Mouse (Mus musculus) heart, embryonic 11.5 days (tissue): Measurements from ENCODE around the gene Cdc26. TPM values are rescaled to one million over a fixed set of nuclear protein-coding genes. Genes with fewer than 3 reads are reported as not detected.

ENCODE experiments used
- ATAC-seq: fragments of 200-750 bp; cut with Nextera tagmentation; replicated peaks from 2 replicates; pipeline ENCODE4 v1.8.0; 2017; ENCODE audit warnings: moderate library complexity; ENCODE audit not compliant: insufficient number of reproducible peaks, low FRiP score, low TSS enrichment
- H3K27ac ChIP-seq: fragments of 300-500 bp; sonication (generic); 2 replicates; pipeline ENCODE4 v1.5.1; 2014; ENCODE audit warnings: mild to moderate bottlenecking, low read depth, low read length
- H3K27me3 ChIP-seq: fragments of 300-500 bp; sonication (generic); 2 replicates; pipeline ENCODE4 v1.6.1; 2014; ENCODE audit warnings: mild to moderate bottlenecking, low read length, mixed read lengths; ENCODE audit not compliant: control insufficient read depth, insufficient read depth
- H3K36me3 ChIP-seq: fragments of 300-500 bp; sonication (generic); 2 replicates; pipeline ENCODE4 v1.6.1; 2014; ENCODE audit warnings: mild to moderate bottlenecking, low read length, moderate library complexity, mixed read lengths; ENCODE audit not compliant: control insufficient read depth, insufficient read depth
- H3K4me1 ChIP-seq: fragments of 300-500 bp; sonication (generic); 2 replicates; pipeline ENCODE4 v1.6.1; 2014; ENCODE audit warnings: low read length; ENCODE audit not compliant: control insufficient read depth, insufficient read depth
- H3K4me2 ChIP-seq: fragments of 300-500 bp; sonication (generic); 2 replicates; pipeline ENCODE4 v1.6.1; 2014; ENCODE audit warnings: mild to moderate bottlenecking, moderate library complexity
- H3K4me3 ChIP-seq: fragments of 300-500 bp; sonication (generic); 2 replicates; pipeline ENCODE4 v1.5.1; 2014; ENCODE audit warnings: low read depth, low read length
- H3K9ac ChIP-seq: fragments of 300-500 bp; sonication (generic); 2 replicates; pipeline ENCODE4 v1.6.1; 2014; ENCODE audit warnings: mild to moderate bottlenecking, low read depth, low read length, moderate library complexity
- H3K9me3 ChIP-seq: fragments of 300-500 bp; sonication (generic); replicated peaks from 2 replicates; pipeline ENCODE4 v1.6.1; 2016; ENCODE audit warnings: low read length; ENCODE audit not compliant: control insufficient read depth
- WGBS: fragments of 180-500 bp; shearing (Covaris S2); extraction: QIAGEN DNeasy Blood & Tissue Kit; methylation state at CpG from one replicate; pipeline ENCODE4 v1.1.7; 2014; ENCODE audit not compliant: insufficient replicate concordance; 5-methylcytosine and 5-hydroxymethylcytosine counted together
- polyA plus RNA-seq: library from polyadenylated mRNA; unstranded; fragments of >200 nt; fragmentation: Nextera tagmentation; extraction: Ambion mirVana; gene quantifications from 2 replicates; pipeline ENCODE4 v1.2.1, GENCODE M21; 2014

Cdc26 gene
- polyA plus RNA-seq, 1 experiment from 2014 or later = 101 TPM

DNA sequence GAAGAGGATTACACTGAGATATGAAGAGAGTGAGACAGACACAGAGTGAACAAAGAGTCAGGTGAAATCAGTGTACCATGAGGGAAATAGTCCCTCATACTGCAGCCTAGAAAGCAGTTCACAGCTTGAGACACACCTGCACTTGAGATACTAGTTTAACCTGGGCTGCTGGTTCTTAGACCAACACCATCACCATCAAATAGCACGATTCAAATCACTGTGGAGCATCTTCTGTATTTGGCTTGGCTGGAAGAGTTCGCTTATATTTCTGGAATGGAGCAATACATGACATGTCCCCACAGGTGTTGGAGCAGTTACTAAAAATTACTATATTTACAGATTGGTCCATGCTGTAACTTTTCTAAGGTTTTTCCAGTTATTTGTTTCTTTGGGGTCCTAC is 32.3 kb downstream of the Cdc26 start:
- Histone ChIP-seq H3K4me3 (no peak overlapping the region), H3K27me3 (no peaks in the 10 kb centered on the region), H3K9ac (no peak overlapping the region), H3K9me3 (no peaks in the 10 kb centered on the region), H3K4me1 (peaks cover 21% of the 10 kb centered on the region), H3K27ac (no peak overlapping the region), H3K4me2 (no peak overlapping the region), H3K36me3 (no peaks in the 10 kb centered on the region)
- WGBS = 84% methylated on average over 2 of the region's 2 CpGs
- ATAC-seq = no peak

DNA sequence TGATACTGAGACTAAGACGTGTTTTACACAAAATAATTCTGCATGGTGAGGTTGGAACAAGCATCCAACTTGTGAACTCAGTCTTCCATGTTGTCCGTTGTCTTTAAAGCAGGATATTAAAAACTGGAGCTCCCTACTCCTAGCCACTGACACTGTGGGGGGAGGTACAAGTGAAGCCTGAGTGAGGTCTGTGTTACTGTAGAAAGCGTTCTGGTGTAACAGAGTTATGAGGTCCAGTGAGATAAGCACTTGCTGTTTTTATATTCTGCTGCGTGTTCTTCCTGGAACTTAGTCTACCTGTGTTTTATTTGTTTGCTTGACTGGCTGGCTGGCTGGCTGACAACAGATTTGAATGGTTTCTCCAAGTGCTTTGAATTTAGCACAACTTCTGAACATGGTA is 34.1 kb downstream of the Cdc26 start:
- Histone ChIP-seq H3K27ac (no peak overlapping the region), H3K4me3 (no peak overlapping the region), H3K9ac (0 out of 2 replicates have a peak overlapping the region, but pooled peaks have one; percentile 5), H3K27me3 (no peaks in the 10 kb centered on the region), H3K9me3 (no peaks in the 10 kb centered on the region), H3K36me3 (no peaks in the 10 kb centered on the region), H3K4me2 (0 out of 2 replicates have a peak overlapping the region, but pooled peaks have one; percentile 12), H3K4me1 (peaks cover 28% of the 10 kb centered on the region)
- 45% methylated on average over 4 of the region's 4 CpGs for WGBS
- ATAC-seq = no peak

DNA sequence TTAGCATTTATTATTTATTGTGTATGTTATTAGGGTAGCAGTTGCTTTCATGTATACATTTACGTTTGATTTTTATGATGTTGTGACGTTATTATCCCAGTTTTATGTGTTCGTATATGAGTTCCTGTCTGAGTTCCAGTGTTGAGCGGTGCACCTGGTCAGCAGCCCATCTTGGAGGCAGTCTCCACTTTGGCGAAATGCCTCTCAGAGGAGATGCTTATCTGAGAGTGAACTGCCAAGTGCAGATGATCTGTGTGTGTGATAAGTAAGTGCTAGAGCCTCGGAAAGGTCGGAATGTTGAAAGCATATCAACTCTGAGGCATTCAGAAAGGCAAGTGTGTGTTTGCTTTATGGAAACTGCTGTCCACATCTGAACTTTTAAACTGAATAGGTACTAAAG is 34.8 kb downstream of the Cdc26 start:
- Histone ChIP-seq H3K4me2 (no peak overlapping the region), H3K9ac (no peak overlapping the region), H3K27me3 (no peaks in the 10 kb centered on the region), H3K36me3 (no peaks in the 10 kb centered on the region), H3K4me3 (no peak overlapping the region), H3K27ac (no peak overlapping the region), H3K9me3 (no peaks in the 10 kb centered on the region), H3K4me1 (peaks cover 34% of the 10 kb centered on the region)
- 62% methylated on average over 7 of the region's 7 CpGs for WGBS
- no peak for ATAC-seq

DNA sequence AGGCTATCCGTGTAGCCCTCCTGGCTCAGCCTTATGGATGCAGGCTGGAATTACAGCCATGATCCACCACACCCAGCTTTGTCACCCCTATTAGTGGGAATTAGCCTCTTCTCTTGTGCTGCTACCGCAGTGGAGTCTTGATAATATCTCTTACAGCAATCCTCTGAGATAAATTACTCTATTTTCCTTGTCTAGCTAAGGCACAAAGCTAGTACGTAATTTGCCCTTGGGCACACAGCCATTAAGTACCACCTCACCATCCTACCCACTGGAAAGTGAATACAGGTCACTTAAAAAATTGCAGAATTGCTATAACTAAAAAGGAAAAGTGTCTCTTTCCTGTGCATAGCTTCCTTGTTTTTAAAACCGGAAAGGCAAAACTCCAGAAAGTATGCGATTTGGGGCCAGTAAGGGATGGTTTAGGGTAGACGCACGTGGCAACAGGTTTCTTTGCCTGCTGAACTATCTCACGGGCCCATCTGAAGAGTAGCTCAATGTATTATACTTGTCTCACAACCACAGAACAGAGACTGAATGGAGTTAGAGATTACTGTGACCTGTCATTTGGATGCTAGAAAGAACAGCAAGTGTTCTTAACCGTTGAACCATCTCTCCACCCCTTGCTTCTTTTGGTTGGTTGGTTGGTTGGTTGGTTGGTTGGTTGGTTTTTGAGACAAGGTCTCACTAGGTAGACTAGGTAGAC is 35.5 kb downstream of the Cdc26 start:
- Histone ChIP-seq H3K9ac (no peak overlapping the region), H3K27me3 (no peaks in the 10 kb centered on the region), H3K4me2 (no peak overlapping the region), H3K36me3 (no peaks in the 10 kb centered on the region), H3K9me3 (no peaks in the 10 kb centered on the region), H3K4me3 (no peak overlapping the region), H3K4me1 (peaks cover 34% of the 10 kb centered on the region), H3K27ac (no peak overlapping the region)
- 87% methylated on average over 9 of the region's 9 CpGs for WGBS
- no peak for ATAC-seq

DNA sequence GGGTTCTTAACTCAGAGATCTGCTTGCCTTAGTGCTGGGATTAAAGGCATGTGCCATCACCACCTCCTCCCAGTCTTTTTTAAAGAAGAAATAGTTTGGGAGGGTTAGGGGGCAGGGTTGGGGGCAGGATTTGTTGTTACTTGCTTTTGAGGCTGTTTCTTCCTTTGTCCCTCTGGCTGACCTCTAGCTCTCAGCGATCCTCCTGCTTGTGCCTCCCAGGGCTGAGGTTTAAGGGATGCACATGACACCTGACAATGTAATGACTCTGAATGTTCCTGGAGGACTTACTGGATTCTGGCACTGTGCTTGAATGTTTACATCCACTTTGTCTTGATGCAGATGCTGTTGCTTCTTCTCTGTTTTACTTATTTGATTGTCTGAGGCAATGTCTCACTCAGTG is 36.0 kb downstream of the Cdc26 start:
- no peak overlapping the region for H3K9ac ChIP-seq
- no peak overlapping the region for H3K4me3 ChIP-seq
- H3K27ac ChIP-seq = no peak overlapping the region
- no peak for ATAC-seq
- H3K4me1 ChIP-seq = peaks cover 34% of the 10 kb centered on the region
- no peaks in the 10 kb centered on the region for H3K9me3 ChIP-seq
- no peak overlapping the region for H3K4me2 ChIP-seq
- H3K36me3 ChIP-seq = no peaks in the 10 kb centered on the region
- 50% methylated on average over 1 of the region's 1 CpGs for WGBS
- no peaks in the 10 kb centered on the region for H3K27me3 ChIP-seq

DNA sequence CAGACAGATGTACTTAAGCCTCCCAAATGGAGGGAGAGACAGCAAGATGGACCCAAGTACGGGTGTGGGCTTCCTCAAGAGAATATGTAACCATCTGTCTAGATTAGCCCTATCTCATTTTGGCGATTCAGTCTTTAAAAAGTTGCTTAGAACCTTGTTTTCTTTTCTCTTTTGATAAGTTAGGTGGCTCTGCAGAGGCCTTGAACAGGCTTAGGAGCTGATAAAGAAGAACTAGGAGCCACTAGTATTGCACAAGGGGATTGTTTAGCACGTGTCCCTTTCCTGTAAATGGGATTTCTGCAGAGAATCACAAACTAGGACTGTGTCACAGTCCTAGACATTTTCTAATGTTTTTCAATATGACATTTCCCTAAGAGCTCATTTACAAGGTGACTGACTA is 39.4 kb downstream of the Cdc26 start:
- WGBS = 33% methylated on average over 3 of the region's 3 CpGs
- ATAC-seq = no peak
- no peak overlapping the region for H3K4me2 ChIP-seq
- no peak overlapping the region for H3K27ac ChIP-seq
- H3K27me3 ChIP-seq = no peaks in the 10 kb centered on the region
- no peaks in the 10 kb centered on the region; the same call in 1 of the 2 replicates for H3K36me3 ChIP-seq
- H3K9me3 ChIP-seq = no peaks in the 10 kb centered on the region
- no peak overlapping the region for H3K9ac ChIP-seq
- H3K4me1 ChIP-seq = peaks cover 25% of the 10 kb centered on the region
- H3K4me3 ChIP-seq = no peak overlapping the region

DNA sequence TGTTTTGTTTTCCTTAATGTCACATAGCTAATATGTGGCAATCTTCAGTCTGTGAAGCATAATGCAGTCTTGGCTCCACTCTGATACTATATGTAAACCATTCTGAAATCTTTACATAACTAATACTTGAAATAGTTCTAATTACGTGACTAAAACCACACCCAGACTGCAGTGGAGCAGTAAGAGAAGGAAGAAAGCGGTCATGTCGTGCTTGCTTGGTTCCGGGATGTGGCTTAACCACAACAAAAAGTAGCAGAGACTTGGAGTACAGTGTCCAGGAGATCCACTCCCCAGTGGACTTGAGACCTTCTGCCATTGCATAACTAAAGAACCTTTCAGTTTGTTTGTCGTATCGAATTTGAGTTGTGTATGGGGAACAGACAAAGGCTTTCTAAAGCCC is 40.9 kb downstream of the Cdc26 start:
- Histone ChIP-seq H3K27me3 (no peaks in the 10 kb centered on the region), H3K9me3 (no peaks in the 10 kb centered on the region), H3K27ac (no peak overlapping the region), H3K9ac (no peak overlapping the region), H3K36me3 (no peaks in the 10 kb centered on the region; the same call in 1 of the 2 replicates), H3K4me1 (peaks cover 21% of the 10 kb centered on the region), H3K4me3 (no peak overlapping the region), H3K4me2 (no peak overlapping the region)
- WGBS = 90% methylated on average over 6 of the region's 6 CpGs
- ATAC-seq = no peak

DNA sequence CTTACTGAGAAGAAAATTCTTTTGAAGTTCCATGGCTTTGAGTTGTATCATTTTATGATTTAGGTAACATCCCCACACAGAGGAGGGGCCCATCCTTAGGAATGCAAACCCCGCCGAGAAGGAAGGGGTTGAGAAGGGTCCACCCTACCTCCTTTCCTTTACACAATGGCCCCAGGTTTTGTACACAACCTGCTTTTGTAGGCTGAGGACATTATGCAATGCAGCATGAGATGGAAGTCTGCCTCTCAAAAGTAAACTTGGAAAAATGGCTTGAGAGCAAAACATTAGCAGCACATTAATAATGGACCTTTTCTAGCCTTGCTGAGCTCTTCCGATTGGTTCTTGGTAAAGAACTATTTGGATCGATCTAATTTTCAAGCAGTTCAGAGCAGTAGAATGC is 42.2 kb downstream of the Cdc26 start:
- 80% methylated on average over 4 of the region's 4 CpGs for WGBS
- Histone ChIP-seq H3K4me2 (no peak overlapping the region), H3K27ac (no peak overlapping the region), H3K9me3 (no peaks in the 10 kb centered on the region), H3K9ac (no peak overlapping the region), H3K36me3 (no peaks in the 10 kb centered on the region; the same call in 1 of the 2 replicates), H3K27me3 (no peaks in the 10 kb centered on the region), H3K4me3 (no peak overlapping the region), H3K4me1 (peaks cover 13% of the 10 kb centered on the region)
- ATAC-seq = no peak

DNA sequence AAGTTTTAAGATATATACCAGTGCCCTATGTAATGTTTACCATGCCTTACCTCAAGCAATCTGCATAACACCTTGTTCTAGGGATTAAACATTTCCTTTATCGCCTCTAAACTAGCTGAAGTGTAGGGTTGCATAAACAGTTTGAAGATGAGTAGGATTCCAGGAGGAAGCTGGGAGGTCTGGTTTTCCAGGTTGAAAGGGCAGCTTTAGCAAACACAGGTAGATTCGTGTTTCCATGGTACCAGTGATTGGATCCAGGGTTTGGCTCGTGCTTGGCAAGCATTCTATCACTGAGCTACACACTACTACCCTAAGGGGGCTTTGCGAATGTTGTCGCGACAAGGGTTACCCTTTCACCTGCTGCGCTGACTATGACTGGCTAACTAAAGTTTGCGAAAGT is 44.1 kb downstream of the Cdc26 start:
- no peak for ATAC-seq
- Histone ChIP-seq H3K4me1 (peaks cover 9% of the 10 kb centered on the region), H3K4me3 (no peak overlapping the region), H3K27me3 (no peaks in the 10 kb centered on the region), H3K9ac (no peak overlapping the region), H3K27ac (no peak overlapping the region), H3K36me3 (no peaks in the 10 kb centered on the region; the same call in 1 of the 2 replicates), H3K4me2 (no peak overlapping the region), H3K9me3 (no peaks in the 10 kb centered on the region)
- 84% methylated on average over 8 of the region's 8 CpGs for WGBS
